Mouse (Mus musculus) brain, adult 2 months (tissue): ENCODE results near the gene Tsc22d4.

Experiments used
- DNase-seq: peaks from one replicate; pipeline ENCODE4 v3.0.0; 2011; ENCODE audit warnings: low read depth, low spot score

Gene Tsc22d4

GRCm38 (mm10) chr5:137788171-137788570 lies 42.6 kb downstream of the Tsc22d4 start:
- DNase-seq, result no peak

GRCm38 (mm10) chr5:137788946-137789531 lies 43.5 kb downstream of the Tsc22d4 start:
- DNase-seq, result no peak

- DNase-seq, result no peak
These were observed 46.0 kb downstream of the Tsc22d4 start for GRCm38 (mm10) chr5:137791553-137791952.

GRCm38 (mm10) chr5:137796606-137797005 lies 51.1 kb downstream of the Tsc22d4 start:
- no peak for DNase-seq

- no peak for DNase-seq
These were observed 55.4 kb downstream of the Tsc22d4 start for GRCm38 (mm10) chr5:137800917-137801316.

- no peak for DNase-seq
These were observed 60.6 kb downstream of the Tsc22d4 start for GRCm38 (mm10) chr5:137806158-137806557.

- DNase-seq, result no peak
These were observed 62.8 kb downstream of the Tsc22d4 start for GRCm38 (mm10) chr5:137808316-137808715.

- DNase-seq, result no peak
These were observed 72.1 kb downstream of the Tsc22d4 start for GRCm38 (mm10) chr5:137817466-137818222.
